Mouse (Mus musculus): ENCODE results near the gene Gmip. TPM values are rescaled to one million over a fixed set of nuclear protein-coding genes. Genes with fewer than 3 reads are reported as not detected.
A peak's percentile ranks its signal among the peaks of the same experiment; 100 is the strongest.

Gmip gene
- polyA plus RNA-seq, 1 experiment from 2014 or later, result 10.4 TPM

GRCm38 (mm10) chr8:69805491-69805890, 3.0 kb upstream of the Gmip start:
- WGBS, result 91% methylated on average over 9 of the region's 9 CpGs
- H3K27me3 ChIP-seq (replicated peaks), result no peaks in the 10 kb centered on the region
- peaks cover 3% of the 10 kb centered on the region; the same call in 1 of the 2 replicates for H3K4me1 ChIP-seq (replicated peaks)
- no peak for ATAC-seq
- H3K4me3 ChIP-seq (replicated peaks), result no peak overlapping the region
- peaks cover 54% of the 10 kb centered on the region for H3K36me3 ChIP-seq
- H3K4me2 ChIP-seq (replicated peaks), result no peak overlapping the region
- H3K9me3 ChIP-seq, result no peaks in the 10 kb centered on the region
- H3K9ac ChIP-seq, result no peak overlapping the region
- H3K27ac ChIP-seq, result no peak overlapping the region

GRCm38 (mm10) chr8:69807236-69807635, 1.2 kb upstream of the Gmip start:
- H3K9me3 ChIP-seq, result no peaks in the 10 kb centered on the region
- WGBS, result 94% methylated on average over 5 of the region's 5 CpGs
- no peak overlapping the region for H3K4me2 ChIP-seq (replicated peaks)
- ATAC-seq, result no peak
- H3K9ac ChIP-seq, result no peak overlapping the region
- H3K27me3 ChIP-seq (replicated peaks), result no peaks in the 10 kb centered on the region
- no peak overlapping the region for H3K27ac ChIP-seq
- peaks cover 39% of the 10 kb centered on the region for H3K36me3 ChIP-seq
- peaks cover 3% of the 10 kb centered on the region; the same call in 1 of the 2 replicates for H3K4me1 ChIP-seq (replicated peaks)
- H3K4me3 ChIP-seq (replicated peaks), result no peak overlapping the region

GRCm38 (mm10) chr8:69808864-69809403, 455 bp downstream of the Gmip start:
- H3K36me3 ChIP-seq, result peaks cover 25% of the 10 kb centered on the region
- H3K4me3 ChIP-seq (replicated peaks), result peak overlapping the region; percentile 61
- no peak overlapping the region for H3K27ac ChIP-seq
- ATAC-seq, result peak; percentile 57
- no peaks in the 10 kb centered on the region for H3K27me3 ChIP-seq (replicated peaks)
- H3K9ac ChIP-seq, result peak overlapping the region; percentile 74
- 3% methylated on average over 23 of the region's 23 CpGs for WGBS
- H3K4me2 ChIP-seq (replicated peaks), result peak overlapping the region; percentile 97
- H3K9me3 ChIP-seq, result no peaks in the 10 kb centered on the region
- H3K4me1 ChIP-seq (replicated peaks), result peaks cover 3% of the 10 kb centered on the region; the same call in 1 of the 2 replicates

- no peaks in the 10 kb centered on the region for H3K27me3 ChIP-seq (replicated peaks)
- no peak for ATAC-seq
- H3K36me3 ChIP-seq, result peaks cover 25% of the 10 kb centered on the region
- peak overlapping the region; percentile 97; the same call in 1 of the 2 replicates for H3K4me2 ChIP-seq (replicated peaks)
- H3K27ac ChIP-seq, result no peak overlapping the region
- H3K4me3 ChIP-seq (replicated peaks), result no peak overlapping the region
- no peaks in the 10 kb centered on the region for H3K9me3 ChIP-seq
- H3K9ac ChIP-seq, result no peak overlapping the region
- peaks cover 3% of the 10 kb centered on the region; the same call in 1 of the 2 replicates for H3K4me1 ChIP-seq (replicated peaks)
- WGBS, result 67% methylated on average over 3 of the region's 3 CpGs
Observed at GRCm38 (mm10) chr8:69809820-69810219, 1.3 kb downstream of the Gmip start.

GRCm38 (mm10) chr8:69814881-69815280, 6.4 kb downstream of the Gmip start:
- peaks cover 5% of the 10 kb centered on the region for H3K36me3 ChIP-seq
- 80% methylated on average over 2 of the region's 2 CpGs for WGBS
- ATAC-seq, result no peak
- no peak overlapping the region for H3K27ac ChIP-seq
- no peak overlapping the region for H3K4me2 ChIP-seq (replicated peaks)
- no peaks in the 10 kb centered on the region for H3K27me3 ChIP-seq (replicated peaks)
- H3K4me3 ChIP-seq (replicated peaks), result no peak overlapping the region
- H3K9me3 ChIP-seq, result no peaks in the 10 kb centered on the region
- no peaks in the 10 kb centered on the region for H3K4me1 ChIP-seq (replicated peaks)
- no peak overlapping the region for H3K9ac ChIP-seq

- H3K4me1 ChIP-seq (replicated peaks), result no peaks in the 10 kb centered on the region
- no peak overlapping the region for H3K4me2 ChIP-seq (replicated peaks)
- H3K9ac ChIP-seq, result no peak overlapping the region
- H3K36me3 ChIP-seq, result peaks cover 5% of the 10 kb centered on the region
- ATAC-seq, result no peak
- no peak overlapping the region for H3K27ac ChIP-seq
- no peak overlapping the region for H3K4me3 ChIP-seq (replicated peaks)
- no peaks in the 10 kb centered on the region for H3K27me3 ChIP-seq (replicated peaks)
- WGBS, result 86% methylated on average over 4 of the region's 4 CpGs
- H3K9me3 ChIP-seq, result no peaks in the 10 kb centered on the region
Observed at GRCm38 (mm10) chr8:69815396-69815795, 6.9 kb downstream of the Gmip start.

GRCm38 (mm10) chr8:69820466-69820865, 12.0 kb downstream of the Gmip start:
- H3K9ac ChIP-seq, result no peak overlapping the region
- H3K4me1 ChIP-seq (replicated peaks), result peaks cover 25% of the 10 kb centered on the region; the same call in 1 of the 2 replicates
- WGBS, result 73% methylated on average over 9 of the region's 9 CpGs
- H3K27me3 ChIP-seq (replicated peaks), result no peaks in the 10 kb centered on the region
- no peak overlapping the region for H3K27ac ChIP-seq
- H3K36me3 ChIP-seq, result peaks cover 5% of the 10 kb centered on the region
- H3K4me2 ChIP-seq (replicated peaks), result no peak overlapping the region
- no peak overlapping the region for H3K4me3 ChIP-seq (replicated peaks)
- no peaks in the 10 kb centered on the region for H3K9me3 ChIP-seq
- ATAC-seq, result no peak

GRCm38 (mm10) chr8:69821971-69822385, 13.5 kb downstream of the Gmip start:
- H3K27me3 ChIP-seq (replicated peaks), result no peaks in the 10 kb centered on the region

GRCm38 (mm10) chr8:69822386-69823191, 14.1 kb downstream of the Gmip start, which contains the start of gene Lpar2:
Gene Lpar2 (plus strand): TSS chr8:69822429.
- peak within 1 kb of the TSS; percentile 68 for H3K27ac ChIP-seq
- no peaks in the 10 kb centered on the region for H3K9me3 ChIP-seq
- peaks cover 7% of the 10 kb centered on the region; the same call in 1 of the 2 replicates for H3K36me3 ChIP-seq
- ATAC-seq, result peak; percentile 91
- H3K4me3 ChIP-seq (replicated peaks), result peak within 1 kb of the TSS; percentile 63
- H3K9ac ChIP-seq, result peak within 1 kb of the TSS; percentile 72
- 2% methylated on average over 33 of the region's 35 CpGs for WGBS
- peak within 1 kb of the TSS; percentile 88 for H3K4me2 ChIP-seq (replicated peaks)
- H3K27me3 ChIP-seq (replicated peaks), result no peaks in the 10 kb centered on the region
- peaks cover 25% of the 10 kb centered on the region; the same call in 1 of the 2 replicates for H3K4me1 ChIP-seq (replicated peaks)

More at GRCm38 (mm10) chr8:69821971-69822385, 13.5 kb downstream of the Gmip start:
- Histone ChIP-seq H3K4me2 (replicated peaks) (peak overlapping the region; percentile 88), H3K9ac (peak overlapping the region; percentile 72), H3K9me3 (no peaks in the 10 kb centered on the region), H3K27ac (0 out of 2 replicates have a peak overlapping the region, but pooled peaks have one; percentile 68), H3K4me3 (replicated peaks) (peak overlapping the region; percentile 63), H3K4me1 (replicated peaks) (peaks cover 25% of the 10 kb centered on the region; the same call in 1 of the 2 replicates), H3K36me3 (peaks cover 7% of the 10 kb centered on the region; the same call in 1 of the 2 replicates)
- under 1% methylated on average over 15 of the region's 22 CpGs for WGBS
- peak; percentile 70 for ATAC-seq

GRCm38 (mm10) chr8:69826371-69826770, 17.9 kb downstream of the Gmip start:
- H3K4me1 ChIP-seq (replicated peaks), result peaks cover 25% of the 10 kb centered on the region; the same call in 1 of the 2 replicates
- no peak overlapping the region for H3K4me2 ChIP-seq (replicated peaks)
- 90% methylated on average over 12 of the region's 12 CpGs for WGBS
- no peak overlapping the region for H3K4me3 ChIP-seq (replicated peaks)
- no peak overlapping the region for H3K27ac ChIP-seq
- no peaks in the 10 kb centered on the region for H3K27me3 ChIP-seq (replicated peaks)
- H3K36me3 ChIP-seq, result 0 out of 2 replicates have a peak, but pooled peaks cover 3% of the 10 kb centered on the region
- no peak overlapping the region for H3K9ac ChIP-seq
- no peaks in the 10 kb centered on the region for H3K9me3 ChIP-seq
- ATAC-seq, result no peak

- H3K27ac ChIP-seq, result no peak within 1 kb of the TSS
- peak within 1 kb of the TSS; percentile 57 for H3K9ac ChIP-seq
- no peaks in the 10 kb centered on the region for H3K36me3 ChIP-seq
- H3K9me3 ChIP-seq, result no peaks in the 10 kb centered on the region
- ATAC-seq, result peak; percentile 96
- no peaks in the 10 kb centered on the region for H3K27me3 ChIP-seq (replicated peaks)
- under 1% methylated on average over 38 of the region's 38 CpGs for WGBS
- peak within 1 kb of the TSS; percentile 61 for H3K4me3 ChIP-seq (replicated peaks)
- H3K4me2 ChIP-seq (replicated peaks), result peak within 1 kb of the TSS; percentile 96
- peaks cover 6% of the 10 kb centered on the region for H3K4me1 ChIP-seq (replicated peaks)
Observed at GRCm38 (mm10) chr8:69832298-69832853, 23.9 kb downstream of the Gmip start, which contains the start of gene Pbx4. Gene Pbx4 (plus strand): TSS chr8:69832491.

All from intestine, embryonic 15.5 days (tissue).